Mouse (Mus musculus) kidney, postnatal 25 days (tissue): ENCODE data around the gene Piwil1.
"Not testable (repeated sequence)": the region's sequence is repeated elsewhere in the genome, so short reads cannot be mapped to it uniquely, and the experiment has no call there.

Source experiments
- DNase-seq, 2 experiments: peaks; one replicate each; pipeline ENCODE4 v3.0.0; 2021; ENCODE audit warnings: mixed read lengths in 2 of 2

Piwil1 gene

GRCm38 (mm10) chr5:128711847-128712246, 9.5 kb downstream of the Piwil1 start:
- peak in 1 of 2 experiments; percentile 21 for DNase-seq

GRCm38 (mm10) chr5:128715171-128715570, 12.8 kb downstream of the Piwil1 start:
- DNase-seq, result no peak

GRCm38 (mm10) chr5:128720461-128720860, 18.1 kb downstream of the Piwil1 start:
- not testable (repeated sequence) for DNase-seq

- DNase-seq, result no peak
These were observed 27.0 kb downstream of the Piwil1 start for GRCm38 (mm10) chr5:128729341-128729740.

- DNase-seq, result peak in 1 of 2 experiments; percentile 4
These were observed 28.3 kb downstream of the Piwil1 start for GRCm38 (mm10) chr5:128730634-128731033.

GRCm38 (mm10) chr5:128732416-128733014, 30.2 kb downstream of the Piwil1 start:
- DNase-seq, result peak in 1 of 2 experiments; percentile 6

GRCm38 (mm10) chr5:128733955-128734354, 31.6 kb downstream of the Piwil1 start:
- DNase-seq, result peak in 1 of 2 experiments; percentile 33

GRCm38 (mm10) chr5:128735921-128736320, 33.6 kb downstream of the Piwil1 start:
- no peak for DNase-seq

GRCm38 (mm10) chr5:128739168-128739837, 37.0 kb downstream of the Piwil1 start:
- no peak for DNase-seq

- DNase-seq, result no peak
These were observed 37.5 kb downstream of the Piwil1 start for GRCm38 (mm10) chr5:128739838-128740171.

- no peak for DNase-seq
These were observed 42.0 kb downstream of the Piwil1 start for GRCm38 (mm10) chr5:128744351-128744750.

- DNase-seq, result no peak
These were observed 42.9 kb downstream of the Piwil1 start for GRCm38 (mm10) chr5:128745206-128745605.

GRCm38 (mm10) chr5:128746261-128746660, 43.9 kb downstream of the Piwil1 start:
- no peak for DNase-seq

GRCm38 (mm10) chr5:128761118-128761517, 58.8 kb downstream of the Piwil1 start:
- no peak for DNase-seq

GRCm38 (mm10) chr5:128769026-128769631, 66.8 kb downstream of the Piwil1 start:
- DNase-seq, result no peak

- no peak for DNase-seq
These were observed 74.1 kb downstream of the Piwil1 start for GRCm38 (mm10) chr5:128776386-128776785.

GRCm38 (mm10) chr5:128781621-128782020, 79.3 kb downstream of the Piwil1 start:
- DNase-seq, result no peak

GRCm38 (mm10) chr5:128800592-128800991, 98.3 kb downstream of the Piwil1 start:
- no peak for DNase-seq
